Comparison of ENCODE assay signal across 9 mouse cellular contexts in genomic region chr7:45786136-45786578, GRCm38 (mm10). TPM values are rescaled to one million over a fixed set of nuclear protein-coding genes. Genes with fewer than 3 reads are reported as not detected.
DNase-seq lines count a peak whose midpoint lies in the region; ATAC-seq and TF ChIP-seq lines count a peak whose summit lies in the region.
"Had no signal": no experiment of that assay in that cellular context is flagged by ENCODE, and none has a peak within 500 bp of the region (broad histone marks: within the 10 kb centered on the region; RNA-seq: fewer than 3 reads in every experiment).

No protein-coding gene starts in this region.

- 0 out of 2 replicates have a peak, but pooled peaks have one; percentile 8 for ATAC-seq in stomach, embryonic 15.5 days (ENCODE audit: insufficient read depth, low FRiP score, low read depth)

- H3K4me3 ChIP-seq in layer of hippocampus, adult 2 months, result peak overlapping the region; percentile 83
- H3K4me3 ChIP-seq in forebrain, embryonic 10.5 days, result peak overlapping the region; percentile 95
- H3K4me3 ChIP-seq in limb, embryonic 10.5 days, result peak overlapping the region; percentile 95
- H3K4me3 ChIP-seq in stomach, embryonic 15.5 days (replicated peaks), result peak overlapping the region; percentile 51

- H3K27ac ChIP-seq in layer of hippocampus, adult 2 months, result peak overlapping the region; percentile 98
- H3K27ac ChIP-seq in forebrain, embryonic 10.5 days, result peak overlapping the region; percentile 94
- H3K27ac ChIP-seq in limb, embryonic 10.5 days, result peak overlapping the region; percentile 91
- no peak overlapping the region for H3K27ac ChIP-seq in stomach, embryonic 15.5 days

- peak overlapping the region; percentile 88 for H3K4me2 ChIP-seq in stomach, embryonic 15.5 days

- peaks cover 48% of the 10 kb centered on the region for H3K4me1 ChIP-seq in forebrain, embryonic 10.5 days
- H3K4me1 ChIP-seq in limb, embryonic 10.5 days, result peaks cover 44% of the 10 kb centered on the region
- peaks cover 33% of the 10 kb centered on the region for H3K4me1 ChIP-seq in stomach, embryonic 15.5 days

- H3K9me3 ChIP-seq in forebrain, embryonic 10.5 days, result peaks cover 5% of the 10 kb centered on the region; the same call in 1 of the 2 replicates
- no peaks in the 10 kb centered on the region for H3K9me3 ChIP-seq in limb, embryonic 10.5 days (replicated peaks)
- no peaks in the 10 kb centered on the region for H3K9me3 ChIP-seq in stomach, embryonic 15.5 days

- DNase-seq in layer of hippocampus, adult 2 months (ENCODE audit: low spot score in 2 of 2), result no peak
- no peak for DNase-seq in layer of hippocampus, postnatal 25 days (ENCODE audit: extremely low spot score in 1 of 2, low spot score in 1 of 2)
- peak; percentile 51 for DNase-seq in brain, embryonic 18.5 days (ENCODE audit: low read depth, low spot score)
- DNase-seq in forebrain, embryonic 10.5 days (ENCODE audit: extremely low spot score, low spot score), result peak; percentile 77
- DNase-seq in limb, embryonic 10.5 days (ENCODE audit: low spot score), result peak; percentile 79
- DNase-seq in urinary bladder, postnatal 36 days (ENCODE audit: low spot score in 2 of 2), result no peak
- DNase-seq in spleen, postnatal 14 days (ENCODE audit: low spot score in 2 of 2), result no peak

- TF ChIP-seq CTCF in layer of hippocampus, adult 2 months (conservative IDR thresholded peaks at IDR 0.05), result no peak

- under 1% methylated on average over 14 of the region's 14 CpGs for WGBS in forebrain, embryonic 10.5 days
- under 1% methylated on average over 14 of the region's 14 CpGs for whole genome bisulfite sequencing in limb, embryonic 10.5 days
- WGBS in stomach, embryonic 15.5 days, result under 1% methylated on average over 14 of the region's 14 CpGs

- peaks cover 40% of the 10 kb centered on the region for H3K36me3 ChIP-seq in forebrain, embryonic 10.5 days (replicated peaks)
- peaks cover 40% of the 10 kb centered on the region for H3K36me3 ChIP-seq in limb, embryonic 10.5 days
- H3K36me3 ChIP-seq in stomach, embryonic 15.5 days, result no peaks in the 10 kb centered on the region

- H3K9ac ChIP-seq in stomach, embryonic 15.5 days, result 0 out of 2 replicates have a peak overlapping the region, but pooled peaks have one; percentile 2

- H3K27me3 ChIP-seq in forebrain, embryonic 10.5 days (ENCODE audit: poor library complexity, severe bottlenecking), result peaks cover 45% of the 10 kb centered on the region
- peaks cover 19% of the 10 kb centered on the region for H3K27me3 ChIP-seq in limb, embryonic 10.5 days (ENCODE audit: low read depth, poor library complexity, severe bottlenecking)
- peaks cover 8% of the 10 kb centered on the region for H3K27me3 ChIP-seq in stomach, embryonic 15.5 days (replicated peaks)

RNA-seq across cellular contexts. Expression of gene Sult2b1, which starts 1.7 kb away (rescaled TPM):
- total RNA-seq in layer of hippocampus, adult 2 months (2021), result 1 to 10 TPM; 7.1 to 9.7 TPM
- 1 to 10 TPM; 6.8 to 9.1 TPM for total RNA-seq in layer of hippocampus, postnatal 25 days (2021)
- polyA plus RNA-seq in forebrain, embryonic 10.5 days (2016; fragmentation: Nextera tagmentation; extraction: Ambion mirVana), result 1.6 and 2.3 TPM in 2 replicates
- 1.8 and 2.1 TPM in 2 replicates for polyA plus RNA-seq in limb, embryonic 10.5 days (2016; fragmentation: Nextera tagmentation; extraction: Ambion mirVana)
- 6.7 and 14.4 TPM in 2 replicates for polyA plus RNA-seq in stomach, embryonic 15.5 days (2015; fragmentation: Nextera tagmentation; extraction: Ambion mirVana)
- total RNA-seq: liver, adult 2 months had no signal
- polyA plus RNA-seq: liver, adult 2 months had no signal

RNA-seq across cellular contexts. Expression of gene Lmtk3, which starts 2.6 kb away (rescaled TPM):
- total RNA-seq in layer of hippocampus, adult 2 months (2021), result 100 to 1,000 TPM; 302 to 329 TPM
- 100 to 1,000 TPM; 256 to 314 TPM for total RNA-seq in layer of hippocampus, postnatal 25 days (2021)
- 1.7 and 2.7 TPM in 2 replicates for polyA plus RNA-seq in forebrain, embryonic 10.5 days (2016; fragmentation: Nextera tagmentation; extraction: Ambion mirVana)
- 2.2 and 3.2 TPM in 2 replicates for polyA plus RNA-seq in limb, embryonic 10.5 days (2016; fragmentation: Nextera tagmentation; extraction: Ambion mirVana)
- 1.1 and 1.9 TPM in 2 replicates for polyA plus RNA-seq in stomach, embryonic 15.5 days (2015; fragmentation: Nextera tagmentation; extraction: Ambion mirVana)
- total RNA-seq: liver, adult 2 months had no signal

RNA-seq across cellular contexts. Expression of gene Cyth2, which starts 28.2 kb away (rescaled TPM):
- 100 to 1,000 TPM; 144 to 149 TPM for total RNA-seq in layer of hippocampus, adult 2 months (2021)
- 100 to 1,000 TPM; 153 to 154 TPM for total RNA-seq in layer of hippocampus, postnatal 25 days (2021)
- polyA plus RNA-seq in forebrain, embryonic 10.5 days (2016; fragmentation: Nextera tagmentation; extraction: Ambion mirVana), result 132 and 136 TPM in 2 replicates
- 170 TPM in 2 replicates for polyA plus RNA-seq in limb, embryonic 10.5 days (2016; fragmentation: Nextera tagmentation; extraction: Ambion mirVana)
- 85.0 and 103 TPM in 2 replicates for polyA plus RNA-seq in stomach, embryonic 15.5 days (2015; fragmentation: Nextera tagmentation; extraction: Ambion mirVana)

RNA-seq across cellular contexts. Expression of gene Kcnj14, which starts 38.4 kb away (rescaled TPM):
- 1 to 10 TPM; 1.6 to 1.9 TPM for total RNA-seq in layer of hippocampus, adult 2 months (2021)
- total RNA-seq in layer of hippocampus, postnatal 25 days (2021), result 1 to 10 TPM; 1.4 to 2.6 TPM
- polyA plus RNA-seq in forebrain, embryonic 10.5 days (2016; fragmentation: Nextera tagmentation; extraction: Ambion mirVana), result 0.76 and 0.78 TPM in 2 replicates
- 1.2 and 1.4 TPM in 2 replicates for polyA plus RNA-seq in limb, embryonic 10.5 days (2016; fragmentation: Nextera tagmentation; extraction: Ambion mirVana)
- 1.0 and 1.4 TPM in 2 replicates for polyA plus RNA-seq in stomach, embryonic 15.5 days (2015; fragmentation: Nextera tagmentation; extraction: Ambion mirVana)
- total RNA-seq: liver, adult 2 months had no signal

RNA-seq across cellular contexts. Expression of gene Grwd1, which starts 44.6 kb away (rescaled TPM):
- total RNA-seq in layer of hippocampus, adult 2 months (2021), result 10 to 100 TPM; 20.5 to 22.7 TPM
- 10 to 100 TPM; 20.0 to 20.8 TPM for total RNA-seq in layer of hippocampus, postnatal 25 days (2021)
- polyA plus RNA-seq in forebrain, embryonic 10.5 days (2016; fragmentation: Nextera tagmentation; extraction: Ambion mirVana), result 132 and 137 TPM in 2 replicates
- polyA plus RNA-seq in limb, embryonic 10.5 days (2016; fragmentation: Nextera tagmentation; extraction: Ambion mirVana), result 116 and 156 TPM in 2 replicates
- 57.0 and 64.3 TPM in 2 replicates for polyA plus RNA-seq in stomach, embryonic 15.5 days (2015; fragmentation: Nextera tagmentation; extraction: Ambion mirVana)

Comparison
In these comparisons a context has a peak if more than half of its experiments do, and no peak if none do; other contexts are left out.
1. DNase-seq: peak in brain, embryonic 18.5 days (single experiment), forebrain, embryonic 10.5 days (single experiment) and limb, embryonic 10.5 days (single experiment); none in layer of hippocampus, adult 2 months (0 of 2), layer of hippocampus, postnatal 25 days (0 of 2), urinary bladder, postnatal 36 days (0 of 2) and spleen, postnatal 14 days (0 of 2).
2. Peak in every context shown above with its lines, with median percentiles within 50 percentile points of each other: H3K4me3 ChIP-seq.